8 mouse cellular contexts compared by ENCODE assay signal in the genomic region with DNA sequence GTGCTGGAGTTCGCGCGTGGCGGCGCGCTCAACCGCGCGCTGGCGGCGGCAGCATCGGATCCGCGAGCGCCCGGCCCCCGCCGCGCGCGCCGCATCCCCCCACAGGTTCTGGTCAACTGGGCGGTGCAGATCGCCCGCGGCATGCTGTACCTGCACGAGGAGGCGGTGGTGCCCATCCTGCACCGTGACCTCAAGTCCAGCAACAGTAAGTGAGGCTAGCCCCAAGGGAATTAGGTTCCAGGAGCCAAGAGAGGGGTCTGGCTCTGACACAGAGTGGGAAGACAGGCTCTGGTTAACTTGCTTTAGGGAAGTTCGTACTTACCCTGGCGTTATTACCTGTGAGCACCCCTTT. TPM values are rescaled to one million over a fixed set of nuclear protein-coding genes. Genes with fewer than 3 reads are reported as not detected.
DNase-seq lines count a peak whose midpoint lies in the region; ATAC-seq and TF ChIP-seq lines count a peak whose summit lies in the region.

No protein-coding gene starts in this region.

- no peaks in the 10 kb centered on the region for H3K4me1 ChIP-seq in heart, adult 2 months (ENCODE audit: control insufficient read depth, insufficient read depth, low read length)
- H3K4me1 ChIP-seq in hindbrain, embryonic 15.5 days (replicated peaks): peaks cover 16% of the 10 kb centered on the region
- H3K4me1 ChIP-seq in liver, postnatal 0 days (ENCODE audit: insufficient read depth): peaks cover 5% of the 10 kb centered on the region; the same call in 1 of the 2 replicates

- peak overlapping the region; percentile 88 for H3K4me2 ChIP-seq in hindbrain, embryonic 15.5 days
- H3K4me2 ChIP-seq in liver, postnatal 0 days (ENCODE audit: low read depth, low read length): peak overlapping the region; percentile 77

- H3K4me3 ChIP-seq in heart, adult 2 months: peak overlapping the region; percentile 47
- peak overlapping the region; percentile 54 for H3K4me3 ChIP-seq in hindbrain, embryonic 15.5 days
- H3K4me3 ChIP-seq in liver, postnatal 0 days (ENCODE audit: low read depth, low read length): peak overlapping the region; percentile 51

- H3K27me3 ChIP-seq in heart, adult 2 months (ENCODE audit: control insufficient read depth, insufficient read depth, low read length): peaks cover 12% of the 10 kb centered on the region
- H3K27me3 ChIP-seq in hindbrain, embryonic 15.5 days: peaks cover 53% of the 10 kb centered on the region
- peaks cover 38% of the 10 kb centered on the region for H3K27me3 ChIP-seq in liver, postnatal 0 days (ENCODE audit: insufficient read depth, low read length)

- no peaks in the 10 kb centered on the region for H3K9me3 ChIP-seq in hindbrain, embryonic 15.5 days
- H3K9me3 ChIP-seq in liver, postnatal 0 days (ENCODE audit: low read length): no peaks in the 10 kb centered on the region

- intact Hi-C loops in heart, adult 2 months (cut with DNase I): no loop called here
- intact Hi-C loops in heart, postnatal 14 days (cut with DNase I): no loop called here

- peak; percentile 31 for ATAC-seq in hindbrain, embryonic 15.5 days (ENCODE audit: low FRiP score, low read depth)
- ATAC-seq in liver, postnatal 0 days: no peak
- no peak for ATAC-seq in megakaryocyte-erythroid progenitor cell, adult 5-6 weeks (replicated peaks; ENCODE audit: low FRiP score, low TSS enrichment, poor library complexity, severe bottlenecking)

- 7% methylated on average over 31 of the region's 31 CpGs for WGBS in heart, adult 2 months
- WGBS in hindbrain, embryonic 15.5 days: 2% methylated on average over 31 of the region's 31 CpGs
- WGBS in liver, postnatal 0 days (ENCODE audit: insufficient replicate concordance): 3% methylated on average over 27 of the region's 31 CpGs

- no peak for DNase-seq in heart, adult 2 months
- no peak for DNase-seq in heart, postnatal 14 days
- peak; percentile 26 for DNase-seq in ZHBTc4 (ENCODE audit: low read depth, low spot score)
- DNase-seq in liver, postnatal 0 days: no peak
- no peak for DNase-seq in ovary, adult 18-20 months (ENCODE audit: low spot score)
- DNase-seq in cerebellum, adult 11 months: no peak

- H3K9ac ChIP-seq in heart, adult 2 months (ENCODE audit: low read depth, low read length): peak overlapping the region; percentile 28; the same call in 1 of the 2 replicates
- peak overlapping the region; percentile 42 for H3K9ac ChIP-seq in hindbrain, embryonic 15.5 days
- peak overlapping the region; percentile 53; the same call in 1 of the 2 replicates for H3K9ac ChIP-seq in liver, postnatal 0 days (replicated peaks)

- H3K79me2 ChIP-seq in heart, adult 2 months (replicated peaks; ENCODE audit: control insufficient read depth, insufficient read depth, low read length): no peaks in the 10 kb centered on the region

- H3K27ac ChIP-seq in heart, adult 2 months: no peak overlapping the region
- H3K27ac ChIP-seq in hindbrain, embryonic 15.5 days (replicated peaks): no peak overlapping the region
- H3K27ac ChIP-seq in liver, postnatal 0 days (ENCODE audit: low read depth): no peak overlapping the region

- no peak for TF ChIP-seq EP300 in heart, adult 2 months (IDR thresholded peaks at IDR 0.05; ENCODE audit: insufficient read depth, low read depth, low read length)
- no peak for TF ChIP-seq EP300 in liver, postnatal 0 days (IDR thresholded peaks at IDR 0.05; ENCODE audit: low read depth)

- TF ChIP-seq CTCF in heart, adult 2 months (IDR thresholded peaks at IDR 0.05): no peak
- no peak for TF ChIP-seq CTCF in liver, postnatal 0 days (IDR thresholded peaks at IDR 0.05; ENCODE audit: low read depth)

- no peak for TF ChIP-seq POLR2A in heart, adult 2 months (IDR thresholded peaks at IDR 0.05; ENCODE audit: insufficient read depth, low read depth, low read length)

- no peaks in the 10 kb centered on the region for H3K36me3 ChIP-seq in heart, adult 2 months (ENCODE audit: control insufficient read depth, insufficient read depth, low read length)
- no peaks in the 10 kb centered on the region for H3K36me3 ChIP-seq in hindbrain, embryonic 15.5 days
- H3K36me3 ChIP-seq in liver, postnatal 0 days (replicated peaks; ENCODE audit: insufficient read depth, low read length): no peaks in the 10 kb centered on the region

RNA-seq across cellular contexts. Expression of a gene that starts 1.0 kb away (rescaled TPM):
- total RNA-seq in heart, adult 2 months (2021): 1 to 10 TPM in 1 of 2 experiments, under 1 TPM in 1; 0.66 to 1.1 TPM
- polyA plus RNA-seq in heart, adult 2 months (2012; rRNA removed): 0.50 and 0.51 TPM in 2 replicates
- total RNA-seq in heart, postnatal 14 days (2021): under 1 TPM; 0.24 to 0.36 TPM
- polyA plus RNA-seq in hindbrain, embryonic 15.5 days (2015; fragmentation: Nextera tagmentation; extraction: Ambion mirVana): 0.65 and 0.75 TPM in 2 replicates
- polyA plus RNA-seq in liver, postnatal 0 days (2015; fragmentation: Nextera tagmentation; extraction: Ambion mirVana): 0.39 and 0.56 TPM in 2 replicates
- total RNA-seq in megakaryocyte-erythroid progenitor cell, adult 5-6 weeks (2014; fragmentation: Nextera tagmentation): not detected in 2 replicates
- not detected in 2 replicates for total RNA-seq in megakaryocyte-erythroid progenitor cell, adult 5-6 weeks (2017)

RNA-seq across cellular contexts. Expression of a gene that starts 13.1 kb away (rescaled TPM):
- total RNA-seq in heart, adult 2 months (2021): under 1 TPM; 0.34 to 0.36 TPM
- 0.79 and 0.86 TPM in 2 replicates for polyA plus RNA-seq in heart, adult 2 months (2012; rRNA removed)
- total RNA-seq in heart, postnatal 14 days (2021): under 1 TPM; 0.61 to 0.88 TPM
- 4.5 and 5.2 TPM in 2 replicates for polyA plus RNA-seq in hindbrain, embryonic 15.5 days (2015; fragmentation: Nextera tagmentation; extraction: Ambion mirVana)
- 0.04 and 0.05 TPM in 2 replicates for polyA plus RNA-seq in liver, postnatal 0 days (2015; fragmentation: Nextera tagmentation; extraction: Ambion mirVana)
- total RNA-seq in megakaryocyte-erythroid progenitor cell, adult 5-6 weeks (2014; fragmentation: Nextera tagmentation): not detected in 2 replicates
- total RNA-seq in megakaryocyte-erythroid progenitor cell, adult 5-6 weeks (2017): not detected in 2 replicates
